Mouse (Mus musculus) left cerebral cortex, postnatal 10 days (tissue): Measurements from ENCODE around the gene Usp2. TPM values are rescaled to one million over a fixed set of nuclear protein-coding genes. Genes with fewer than 3 reads are reported as not detected.

Experiments used
- DNase-seq, 2 experiments: peaks; one replicate each; pipeline ENCODE4 v3.0.0; 2021 to 2022; ENCODE audit warnings: low spot score in 2 of 2, mixed read lengths in 1 of 2; ENCODE audit errors: extremely low spot score in 1 of 2
- intact Hi-C: fragments of 180-260 bp; cut with DNase I; formaldehyde crosslinking; loops from one replicate; pipeline ENCODE4 v1.15.1; 2025
- total RNA-seq, 2 experiments: library from RNA; stranded (reverse); gene quantifications; 2 replicates each; pipeline ENCODE4 v1.2.3; 2021

Usp2 gene
- total RNA-seq, result 10 to 100 TPM; 58.2 to 64.0 TPM

GRCm38 (mm10) chr9:44066785-44067225 lies at the start of gene Usp2:
TSS of gene Usp2 (plus strand) at chr9:44067021.
- DNase-seq, result peak; percentile 98 to 100
- intact Hi-C loops, result no loop called here

- intact Hi-C loops, result no loop called here
- no peak for DNase-seq
Measured at GRCm38 (mm10) chr9:44017846-44018245, 49.0 kb upstream of the Usp2 start.

GRCm38 (mm10) chr9:44020001-44020400 lies 46.8 kb upstream of the Usp2 start:
- intact Hi-C loops, result no loop called here
- no peak for DNase-seq

- intact Hi-C loops, result no loop called here
- DNase-seq, result no peak
Measured at GRCm38 (mm10) chr9:44022100-44022847, 44.5 kb upstream of the Usp2 start.

- DNase-seq, result no peak
- intact Hi-C loops, result no loop called here
Measured at GRCm38 (mm10) chr9:44024096-44024495, 42.7 kb upstream of the Usp2 start.

GRCm38 (mm10) chr9:44029580-44030236 lies 37.1 kb upstream of the Usp2 start:
- intact Hi-C loops, result no loop called here
- no peak for DNase-seq

GRCm38 (mm10) chr9:44030646-44031045 lies 36.2 kb upstream of the Usp2 start:
- intact Hi-C loops, result no loop called here
- no peak for DNase-seq

- DNase-seq, result no peak
- intact Hi-C loops, result no loop called here
Measured at GRCm38 (mm10) chr9:44031079-44031478, 35.7 kb upstream of the Usp2 start.

- intact Hi-C loops, result no loop called here
Measured at GRCm38 (mm10) chr9:44031946-44032345, 34.9 kb upstream of the Usp2 start.

GRCm38 (mm10) chr9:44033317-44033716 lies 33.5 kb upstream of the Usp2 start:
- DNase-seq, result no peak
- intact Hi-C loops, result no loop called here

More at GRCm38 (mm10) chr9:44031946-44032345, 34.9 kb upstream of the Usp2 start:
- DNase-seq, result no peak

- no peak for DNase-seq
- intact Hi-C loops, result no loop called here
Measured at GRCm38 (mm10) chr9:44033957-44034727, 32.7 kb upstream of the Usp2 start.

GRCm38 (mm10) chr9:44037106-44037505 lies 29.7 kb upstream of the Usp2 start:
- intact Hi-C loops, result no loop called here
- no peak for DNase-seq

GRCm38 (mm10) chr9:44041511-44042395 lies 25.1 kb upstream of the Usp2 start:
- intact Hi-C loops, result loop anchor here (5.0 kb wide), 2 partner anchors 39 to 54 kb away; no protein-coding TSS in a partner anchor
- DNase-seq, result no peak

- intact Hi-C loops, result loop anchor here (5.0 kb wide), 2 partner anchors 40 to 55 kb away; no protein-coding TSS in a partner anchor
- no peak for DNase-seq
Measured at GRCm38 (mm10) chr9:44042396-44042680, 24.5 kb upstream of the Usp2 start.

- DNase-seq, result peak; percentile 60 to 79
- intact Hi-C loops, result loop anchor here (5.0 kb wide), 2 partner anchors 41 to 56 kb away; no protein-coding TSS in a partner anchor
Measured at GRCm38 (mm10) chr9:44042836-44043707, 23.7 kb upstream of the Usp2 start, which contains the start of gene Thy1. TSS of gene Thy1 (plus strand) at chr9:44043384.

- peak in 1 of 2 experiments; percentile 67 for DNase-seq
- intact Hi-C loops, result loop anchor here (5.0 kb wide), 2 partner anchors 42 to 57 kb away; no protein-coding TSS in a partner anchor
Measured at GRCm38 (mm10) chr9:44043708-44044425, 23.0 kb upstream of the Usp2 start.
